Mouse (Mus musculus): ENCODE results near the gene Sowaha.
"Not testable (repeated sequence)": the region's sequence is repeated elsewhere in the genome, so short reads cannot be mapped to it uniquely, and the experiment has no call there.

Gene Sowaha

GRCm38 (mm10) chr11:53433057-53433456, 47.0 kb downstream of the Sowaha start:
- DNase-seq, result no peak

- peak; percentile 37 for DNase-seq
Observed at GRCm38 (mm10) chr11:53431347-53432056, 48.6 kb downstream of the Sowaha start.

GRCm38 (mm10) chr11:53430670-53431346, 49.3 kb downstream of the Sowaha start, which contains the start of the genes Uqcrq and Gdf9:
Gene Uqcrq, minus strand, starts transcription at chr11:53430831.
Gene Gdf9, plus strand, starts transcription at chr11:53431023.
- peak; percentile 100 for DNase-seq

- no peak for DNase-seq
Observed at GRCm38 (mm10) chr11:53430300-53430669, 49.8 kb downstream of the Sowaha start.

GRCm38 (mm10) chr11:53429182-53429581, 50.9 kb downstream of the Sowaha start:
- DNase-seq, result no peak

- no peak for DNase-seq
Observed at GRCm38 (mm10) chr11:53428716-53429057, 51.4 kb downstream of the Sowaha start.

- no peak for DNase-seq
Observed at GRCm38 (mm10) chr11:53427993-53428715, 51.9 kb downstream of the Sowaha start.

- DNase-seq, result not testable (repeated sequence)
Observed at GRCm38 (mm10) chr11:53426914-53427313, 53.2 kb downstream of the Sowaha start.

All from lung, postnatal 36 days (tissue).